Mouse (Mus musculus) activated CD4-positive, CD25-positive, alpha-beta regulatory T cell, adult 4 months (primary cell): ENCODE measurements around the gene Cacna1h. TPM values are rescaled to one million over a fixed set of nuclear protein-coding genes. Genes with fewer than 3 reads are reported as not detected.

ENCODE experiments used
- ATAC-seq: one replicate; pipeline ENCODE4 v1.8.0; 2017
- polyA plus RNA-seq, 2 experiments: library from polyadenylated mRNA; unstranded; fragments of 100-300 nt; shearing (Covaris generic); gene quantifications; one replicate each; pipeline ENCODE4 v1.2.1; 2017

Gene Cacna1h
- polyA plus RNA-seq, 2 experiments from 2014 or later: not detected

GRCm38 (mm10) chr17:25445074-25445473 is 11.5 kb upstream of the Cacna1h start:
- ATAC-seq: no peak

DNA sequence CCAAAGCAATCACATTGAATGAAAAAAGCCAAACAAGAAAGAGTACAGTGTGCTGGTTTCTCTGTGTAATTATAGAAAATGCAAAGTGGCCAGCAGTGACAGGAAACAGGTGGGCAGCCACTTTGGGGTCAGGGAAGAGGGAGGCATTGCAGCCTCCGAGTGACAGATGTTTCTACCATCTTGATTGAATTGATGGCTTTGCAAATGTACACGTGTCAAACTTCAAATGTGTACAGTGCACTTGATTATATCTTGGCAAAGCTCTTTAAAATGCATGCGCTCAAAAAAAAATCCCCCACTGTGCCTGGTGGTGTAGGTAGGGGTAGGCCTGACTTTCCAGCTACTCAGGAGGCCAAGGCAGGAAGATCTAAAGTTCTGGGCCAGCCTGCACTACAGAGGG is 9.3 kb upstream of the Cacna1h start:
- ATAC-seq: no peak

DNA sequence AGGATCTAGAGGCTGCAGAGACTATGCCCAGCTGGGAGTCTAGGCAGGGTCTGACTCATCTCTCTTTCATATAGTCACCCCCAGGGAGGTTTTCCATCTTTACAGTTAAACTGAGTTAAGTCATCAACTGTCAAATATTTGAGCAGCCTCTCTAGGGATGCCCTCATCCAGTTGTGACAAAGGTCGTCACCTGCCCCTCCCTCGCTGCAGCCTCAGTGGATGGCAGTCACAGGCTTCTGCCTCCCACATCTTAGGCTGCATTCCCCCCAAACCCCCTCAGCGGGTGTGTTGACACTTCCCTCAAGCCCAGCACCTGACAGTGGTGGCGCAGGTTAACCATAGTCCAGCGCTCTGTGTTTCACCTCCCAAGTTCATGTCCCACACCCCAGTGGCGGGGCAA is 7.8 kb upstream of the Cacna1h start:
- ATAC-seq: no peak

DNA sequence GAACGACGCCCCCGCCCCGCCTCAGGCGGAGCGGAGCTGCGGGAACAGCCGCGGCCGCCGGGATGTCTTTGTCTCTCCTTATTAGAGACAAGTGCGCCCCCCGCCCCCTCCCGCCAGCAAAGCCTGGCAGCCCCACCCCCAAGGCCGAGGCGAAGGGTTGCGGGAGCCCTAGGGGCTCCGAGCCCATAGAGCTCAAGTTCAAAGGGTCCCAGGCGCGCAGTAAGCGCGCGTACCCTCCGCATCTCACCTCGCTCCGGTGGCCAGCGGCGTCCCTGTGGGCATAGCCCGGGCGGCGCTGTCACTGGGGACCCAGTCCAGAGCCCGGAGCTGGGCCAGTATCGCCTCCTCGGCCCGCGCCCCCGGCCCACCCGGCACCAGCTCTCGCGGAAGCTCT is 363 bp downstream of the Cacna1h start:
- no peak for ATAC-seq

- ATAC-seq: no peak
These were observed 976 bp downstream of the Cacna1h start for GRCm38 (mm10) chr17:25432433-25433181.

DNA sequence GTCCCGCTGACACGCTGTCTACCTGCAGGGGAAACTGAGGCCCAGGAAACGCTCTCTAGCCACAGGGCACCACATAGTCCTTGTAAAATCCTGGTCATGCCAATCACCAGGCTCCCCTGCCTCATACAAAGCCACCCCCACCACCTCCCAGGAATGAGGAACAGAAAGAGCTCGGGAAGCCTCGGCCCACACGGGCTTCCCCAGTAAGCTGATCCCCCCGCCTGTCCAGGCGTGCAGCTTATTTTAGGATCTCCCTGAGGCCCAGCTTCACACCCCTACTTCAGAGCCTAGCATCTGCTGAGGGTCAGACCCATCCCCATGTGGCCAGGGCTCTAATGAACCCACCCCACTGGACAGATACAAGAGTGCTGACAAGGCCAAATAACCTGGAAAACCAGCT is 3.0 kb downstream of the Cacna1h start:
- no peak for ATAC-seq

- no peak for ATAC-seq
These were observed 3.7 kb downstream of the Cacna1h start for GRCm38 (mm10) chr17:25429886-25430285.

DNA sequence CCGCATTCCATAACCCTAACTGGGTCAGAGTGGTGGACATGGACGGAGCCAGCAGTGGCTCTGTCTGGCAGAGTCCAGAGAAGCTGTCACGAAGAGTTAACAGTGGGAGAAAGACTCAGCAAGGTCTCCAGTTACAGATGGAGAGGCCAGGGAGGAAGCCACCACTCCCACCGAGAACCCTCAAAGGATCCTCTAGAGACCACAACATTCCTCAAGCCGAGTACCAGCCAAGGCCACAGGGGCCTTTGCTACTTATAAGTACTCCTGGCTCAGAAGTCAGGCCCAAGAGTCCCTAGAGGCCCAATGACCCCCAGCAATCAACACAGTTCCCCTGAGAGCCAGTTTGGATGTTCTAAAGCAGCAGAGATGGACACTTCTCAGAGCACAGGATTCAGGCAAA is 4.3 kb downstream of the Cacna1h start:
- ATAC-seq: no peak

GRCm38 (mm10) chr17:25427441-25427840 is 6.1 kb downstream of the Cacna1h start:
- ATAC-seq: no peak

- no peak for ATAC-seq
These were observed 7.6 kb downstream of the Cacna1h start for GRCm38 (mm10) chr17:25425996-25426395.

DNA sequence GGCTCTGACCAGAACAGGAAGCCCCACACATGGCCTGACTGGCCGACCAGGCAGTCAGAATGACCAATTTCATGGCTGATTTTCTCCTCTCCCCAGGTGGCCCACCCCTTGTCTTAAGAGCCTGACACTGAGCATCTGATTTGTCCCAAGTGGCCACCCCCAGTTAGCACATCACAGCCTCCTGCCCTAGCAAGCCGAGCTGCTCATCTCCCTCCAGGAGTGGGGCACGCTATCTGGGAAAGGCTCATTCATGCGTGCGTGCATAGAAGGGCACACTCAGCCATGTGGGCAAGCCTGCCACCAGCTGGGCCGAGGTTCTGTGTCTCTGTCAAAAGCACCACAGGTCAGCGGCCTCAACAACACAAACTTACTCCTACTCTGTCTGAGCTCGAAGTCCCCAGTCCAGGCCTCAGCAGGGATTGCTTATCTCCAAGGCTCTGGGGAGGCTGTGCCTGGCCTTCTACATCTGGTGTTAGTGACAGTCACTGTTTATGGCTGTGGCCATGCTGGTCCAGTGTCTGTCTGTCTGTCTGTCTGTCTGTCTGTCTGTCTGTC is 9.0 kb downstream of the Cacna1h start:
- no peak for ATAC-seq

DNA sequence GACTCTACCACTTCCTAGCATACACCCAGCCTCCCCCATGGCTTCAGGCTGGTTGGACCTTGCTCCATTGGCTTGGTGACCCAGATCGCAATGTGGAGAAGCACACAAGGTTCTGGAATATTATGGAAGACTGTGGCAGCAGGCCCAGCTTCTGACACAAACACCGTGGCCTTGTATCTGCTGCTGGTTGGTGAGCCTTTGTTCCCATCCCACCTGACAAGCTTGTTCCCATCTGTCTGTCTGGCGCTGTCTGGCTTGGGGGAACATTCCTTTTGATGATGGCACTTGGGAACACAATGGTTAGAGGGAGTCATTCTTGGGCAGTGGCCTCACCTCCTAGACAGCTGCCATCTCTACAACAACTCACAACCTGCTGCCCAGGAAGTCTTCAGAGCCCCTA is 12.6 kb downstream of the Cacna1h start:
- ATAC-seq: no peak

GRCm38 (mm10) chr17:25418926-25419325 is 14.7 kb downstream of the Cacna1h start:
- ATAC-seq: no peak

GRCm38 (mm10) chr17:25417990-25418389 is 15.6 kb downstream of the Cacna1h start:
- no peak for ATAC-seq

DNA sequence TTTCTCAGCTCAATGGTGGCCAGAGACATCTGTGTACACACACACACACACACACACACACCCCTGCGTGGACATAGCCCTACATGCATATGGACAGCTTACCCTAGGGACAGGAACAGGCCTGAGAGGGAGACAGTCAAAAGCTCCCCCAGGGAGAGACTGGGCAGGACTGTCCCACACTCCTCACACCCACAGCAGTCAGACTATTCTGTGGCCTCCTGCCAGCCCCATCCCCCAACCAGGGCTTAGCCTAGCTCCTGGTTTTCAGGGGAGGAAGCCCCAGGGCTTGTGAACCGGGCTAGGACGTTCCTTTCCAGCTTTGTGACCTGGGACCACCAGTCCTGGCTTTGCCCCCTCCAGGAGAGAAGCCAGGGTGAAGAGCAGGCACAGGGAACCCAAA is 17.4 kb downstream of the Cacna1h start:
- no peak for ATAC-seq

DNA sequence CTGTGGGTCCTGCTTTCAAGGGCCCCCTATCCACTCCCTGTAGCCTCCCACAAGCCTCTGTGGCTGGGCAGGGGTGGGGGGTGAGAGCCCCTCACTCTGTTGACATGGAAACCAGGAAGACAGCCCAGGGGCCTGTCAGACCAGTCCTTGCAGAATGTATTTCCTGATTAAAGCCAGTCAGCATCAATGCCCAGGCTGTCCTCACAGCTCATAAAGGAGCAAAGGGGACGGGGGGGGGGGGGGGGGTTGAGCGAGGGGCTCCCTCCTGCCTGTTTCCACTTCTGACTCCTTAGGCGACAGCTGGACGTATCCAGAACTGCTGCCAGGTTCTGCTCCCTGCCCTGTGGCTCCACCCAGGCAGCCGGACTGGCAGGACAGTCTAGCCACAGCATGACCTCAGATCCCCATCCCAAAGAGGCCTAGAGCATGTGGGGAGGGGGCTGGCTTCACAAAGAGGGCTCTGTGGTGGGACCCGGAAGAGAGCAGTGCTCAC is 18.1 kb downstream of the Cacna1h start:
- no peak for ATAC-seq

- no peak for ATAC-seq
These were observed 18.7 kb downstream of the Cacna1h start for GRCm38 (mm10) chr17:25414917-25415316.

GRCm38 (mm10) chr17:25414209-25414608 is 19.4 kb downstream of the Cacna1h start:
- ATAC-seq: no peak

GRCm38 (mm10) chr17:25411251-25411650 is 22.3 kb downstream of the Cacna1h start:
- ATAC-seq: no peak

GRCm38 (mm10) chr17:25410786-25411185 is 22.8 kb downstream of the Cacna1h start:
- no peak for ATAC-seq

GRCm38 (mm10) chr17:25410180-25410579 is 23.4 kb downstream of the Cacna1h start:
- ATAC-seq: no peak

- no peak for ATAC-seq
These were observed 24.0 kb downstream of the Cacna1h start for GRCm38 (mm10) chr17:25409621-25410020.

- no peak for ATAC-seq
These were observed 25.1 kb downstream of the Cacna1h start for GRCm38 (mm10) chr17:25408302-25408999.

GRCm38 (mm10) chr17:25407352-25407751 is 26.2 kb downstream of the Cacna1h start:
- no peak for ATAC-seq
